Mouse (Mus musculus) embryonic facial prominence, embryonic 11.5 days (tissue): ENCODE data around the gene Hepacam. TPM values are rescaled to one million over a fixed set of nuclear protein-coding genes. Genes with fewer than 3 reads are reported as not detected.

Experiments used
- ATAC-seq: fragments of 200-750 bp; cut with Nextera tagmentation; replicated peaks from 2 replicates; pipeline ENCODE4 v1.8.0; 2017; ENCODE audit warnings: low read depth; ENCODE audit not compliant: insufficient number of reproducible peaks, low FRiP score, low TSS enrichment
- DNase-seq: peaks from one replicate; pipeline ENCODE4 v3.0.0-alpha.2; 2015; ENCODE audit warnings: low spot score
- H3K27ac ChIP-seq: fragments of 300-500 bp; sonication (generic); replicated peaks from 2 replicates; pipeline ENCODE4 v1.5.1; 2014; ENCODE audit warnings: mild to moderate bottlenecking, low read depth, low read length, control low read depth
- H3K27me3 ChIP-seq: fragments of 300-500 bp; sonication (generic); 2 replicates; pipeline ENCODE4 v1.6.1; 2014; ENCODE audit warnings: mild to moderate bottlenecking, low read length, moderate library complexity, mixed read lengths; ENCODE audit not compliant: control insufficient read depth, insufficient read depth
- H3K36me3 ChIP-seq: fragments of 300-500 bp; sonication (generic); replicated peaks from 2 replicates; pipeline ENCODE4 v1.6.1; 2014; ENCODE audit warnings: low read depth, mild to moderate bottlenecking, low read length, moderate library complexity, mixed read lengths; ENCODE audit not compliant: control insufficient read depth, insufficient read depth
- H3K4me1 ChIP-seq: fragments of 300-500 bp; sonication (generic); 2 replicates; pipeline ENCODE4 v1.6.1; 2014; ENCODE audit warnings: low read length, mixed read lengths; ENCODE audit not compliant: control insufficient read depth, insufficient read depth
- H3K4me2 ChIP-seq: fragments of 300-500 bp; sonication (generic); 2 replicates; pipeline ENCODE4 v1.6.1; 2014; ENCODE audit warnings: low read depth, mild to moderate bottlenecking, control low read depth, low read length, moderate library complexity
- H3K4me3 ChIP-seq: fragments of 300-500 bp; sonication (generic); 2 replicates; pipeline ENCODE4 v1.5.1; 2014; ENCODE audit warnings: low read depth, low read length, control low read depth
- H3K9ac ChIP-seq: fragments of 300-500 bp; sonication (generic); replicated peaks from 2 replicates; pipeline ENCODE4 v1.6.1; 2014; ENCODE audit warnings: mild to moderate bottlenecking, control low read depth, low read length
- H3K9me3 ChIP-seq: fragments of 300-500 bp; sonication (generic); replicated peaks from 2 replicates; pipeline ENCODE4 v1.6.1; 2016; ENCODE audit warnings: mild to moderate bottlenecking, low read length, inconsistent platforms, mixed read lengths; ENCODE audit not compliant: control insufficient read depth
- WGBS: fragments of 180-500 bp; shearing (Covaris S2); extraction: QIAGEN DNeasy Blood & Tissue Kit; methylation state at CpG from one replicate; pipeline ENCODE4 v1.1.7; 2014; 5-methylcytosine and 5-hydroxymethylcytosine counted together
- polyA plus RNA-seq: library from polyadenylated mRNA; unstranded; fragments of >200 nt; fragmentation: Nextera tagmentation; extraction: Ambion mirVana; gene quantifications from 2 replicates; pipeline ENCODE4 v1.2.1, GENCODE M21; 2014

The Hepacam gene
- not detected in 2 replicates for polyA plus RNA-seq

GRCm38 (mm10) chr9:37367301-37368080, at the start of gene Hepacam:
TSS of gene Hepacam (plus strand) at chr9:37367351.
- H3K27ac ChIP-seq, result no peak within 1 kb of the TSS
- H3K27me3 ChIP-seq, result no peaks in the 10 kb centered on the region; the same call in 1 of the 2 replicates
- no peaks in the 10 kb centered on the region for H3K36me3 ChIP-seq
- H3K4me3 ChIP-seq, result no peak within 1 kb of the TSS
- H3K9ac ChIP-seq, result no peak within 1 kb of the TSS
- WGBS, result 80% methylated on average over 17 of the region's 17 CpGs
- H3K9me3 ChIP-seq, result no peaks in the 10 kb centered on the region
- H3K4me2 ChIP-seq, result no peak within 1 kb of the TSS
- no peaks in the 10 kb centered on the region for H3K4me1 ChIP-seq
- ATAC-seq (no peak), DNase-seq (no peak)

- WGBS, result 45% methylated on average over 3 of the region's 3 CpGs
- H3K27me3 ChIP-seq, result no peaks in the 10 kb centered on the region
- DNase-seq (peak; percentile 28), ATAC-seq (no peak)
- no peak overlapping the region for H3K9ac ChIP-seq
- no peak overlapping the region for H3K4me2 ChIP-seq
- no peaks in the 10 kb centered on the region for H3K4me1 ChIP-seq
- no peaks in the 10 kb centered on the region for H3K9me3 ChIP-seq
- no peaks in the 10 kb centered on the region for H3K36me3 ChIP-seq
- H3K27ac ChIP-seq, result no peak overlapping the region
- no peak overlapping the region for H3K4me3 ChIP-seq
These were observed 37.7 kb upstream of the Hepacam start for GRCm38 (mm10) chr9:37329456-37329855.

GRCm38 (mm10) chr9:37345406-37345805, 21.7 kb upstream of the Hepacam start:
- Histone ChIP-seq H3K27me3 (no peaks in the 10 kb centered on the region), H3K9ac (no peak overlapping the region), H3K4me3 (no peak overlapping the region), H3K9me3 (no peaks in the 10 kb centered on the region), H3K4me2 (no peak overlapping the region), H3K36me3 (no peaks in the 10 kb centered on the region), H3K27ac (no peak overlapping the region), H3K4me1 (no peaks in the 10 kb centered on the region)
- no peak for ATAC-seq
- DNase-seq, result no peak
- WGBS, result 84% methylated on average over 3 of the region's 3 CpGs

- ATAC-seq (0 out of 2 replicates have a peak, but pooled peaks have one; percentile 5), DNase-seq (peak; percentile 1)
- H3K27me3 ChIP-seq, result no peaks in the 10 kb centered on the region
- no peaks in the 10 kb centered on the region for H3K9me3 ChIP-seq
- no peaks in the 10 kb centered on the region for H3K4me1 ChIP-seq
- peak overlapping the region; percentile 86 for H3K4me2 ChIP-seq
- WGBS, result 25% methylated on average over 12 of the region's 12 CpGs
- H3K36me3 ChIP-seq, result no peaks in the 10 kb centered on the region
- peak overlapping the region; percentile 85; the same call in 1 of the 2 replicates for H3K27ac ChIP-seq
- peak overlapping the region; percentile 75 for H3K4me3 ChIP-seq
- H3K9ac ChIP-seq, result peak overlapping the region; percentile 89
These were observed 19.8 kb upstream of the Hepacam start for GRCm38 (mm10) chr9:37347184-37347987.

GRCm38 (mm10) chr9:37347988-37348642, 19.0 kb upstream of the Hepacam start, which contains the start of gene Ccdc15:
TSS of gene Ccdc15 (minus strand) at chr9:37348432.
- H3K4me2 ChIP-seq, result peak within 1 kb of the TSS; percentile 86
- H3K4me3 ChIP-seq, result peak within 1 kb of the TSS; percentile 75
- H3K9ac ChIP-seq, result peak within 1 kb of the TSS; percentile 89
- no peaks in the 10 kb centered on the region for H3K4me1 ChIP-seq
- DNase-seq (peak; percentile 98), ATAC-seq (peak; percentile 98)
- 1% methylated on average over 41 of the region's 41 CpGs for WGBS
- no peaks in the 10 kb centered on the region for H3K9me3 ChIP-seq
- no peaks in the 10 kb centered on the region for H3K36me3 ChIP-seq
- H3K27ac ChIP-seq, result peak within 1 kb of the TSS; percentile 85
- H3K27me3 ChIP-seq, result no peaks in the 10 kb centered on the region

- H3K36me3 ChIP-seq, result no peaks in the 10 kb centered on the region
- no peak overlapping the region for H3K27ac ChIP-seq
- no peak for DNase-seq
- H3K9me3 ChIP-seq, result no peaks in the 10 kb centered on the region
- peak overlapping the region; percentile 89; the same call in 1 of the 2 replicates for H3K9ac ChIP-seq
- H3K4me3 ChIP-seq, result peak overlapping the region; percentile 75
- ATAC-seq, result no peak
- WGBS, result 89% methylated on average over 3 of the region's 3 CpGs
- H3K4me2 ChIP-seq, result peak overlapping the region; percentile 86
- no peaks in the 10 kb centered on the region for H3K27me3 ChIP-seq
- H3K4me1 ChIP-seq, result no peaks in the 10 kb centered on the region
These were observed 18.1 kb upstream of the Hepacam start for GRCm38 (mm10) chr9:37349050-37349449.

GRCm38 (mm10) chr9:37351266-37351665, 15.9 kb upstream of the Hepacam start:
- no peak overlapping the region for H3K4me2 ChIP-seq
- no peaks in the 10 kb centered on the region for H3K27me3 ChIP-seq
- no peak overlapping the region for H3K27ac ChIP-seq
- no peak for DNase-seq
- H3K9ac ChIP-seq, result no peak overlapping the region
- H3K9me3 ChIP-seq, result no peaks in the 10 kb centered on the region
- 46% methylated on average over 2 of the region's 2 CpGs for WGBS
- H3K36me3 ChIP-seq, result no peaks in the 10 kb centered on the region
- no peaks in the 10 kb centered on the region for H3K4me1 ChIP-seq
- H3K4me3 ChIP-seq, result no peak overlapping the region
- no peak for ATAC-seq
